Mouse (Mus musculus) lung, embryonic 15.5 days (tissue): ENCODE measurements at regions not wholly inside any gene's neighbourhood (a gene's known extent, or its start where the extent isn't known, plus 50 kb on each side); places are given as distances from the start of the nearest gene placed in this dataset.
"Not testable (repeated sequence)": the region's sequence is repeated elsewhere in the genome, so short reads cannot be mapped to it uniquely, and the experiment has no call there.

Source experiments
- ATAC-seq: fragments of 200-750 bp; cut with Nextera tagmentation; 2 replicates; pipeline ENCODE4 v1.8.0; 2017; ENCODE audit warnings: moderate number of reproducible peaks, borderline replicate concordance; ENCODE audit not compliant: low FRiP score, low TSS enrichment; ENCODE audit errors: extremely low read depth
- H3K27ac ChIP-seq: fragments of 300-500 bp; sonication (generic); 2 replicates; pipeline ENCODE4 v1.5.1; 2015; ENCODE audit warnings: moderate library complexity, mild to moderate bottlenecking, inconsistent platforms
- H3K27me3 ChIP-seq: fragments of 300-500 bp; sonication (generic); 2 replicates; pipeline ENCODE4 v1.6.1; 2015; ENCODE audit warnings: inconsistent platforms
- H3K36me3 ChIP-seq: fragments of 300-500 bp; sonication (generic); 2 replicates; pipeline ENCODE4 v1.6.1; 2015; ENCODE audit warnings: inconsistent platforms
- H3K4me1 ChIP-seq: fragments of 300-500 bp; sonication (generic); 2 replicates; pipeline ENCODE4 v1.6.1; 2015; ENCODE audit warnings: inconsistent platforms
- H3K4me2 ChIP-seq: fragments of 300-500 bp; sonication (generic); 2 replicates; pipeline ENCODE4 v1.6.1; 2015; ENCODE audit warnings: inconsistent platforms, mild to moderate bottlenecking, moderate library complexity
- H3K4me3 ChIP-seq: fragments of 300-500 bp; sonication (generic); 2 replicates; pipeline ENCODE4 v1.5.1; 2015; ENCODE audit warnings: mild to moderate bottlenecking, inconsistent platforms
- H3K9ac ChIP-seq: fragments of 300-500 bp; sonication (generic); 2 replicates; pipeline ENCODE4 v1.6.1; 2015; ENCODE audit warnings: inconsistent platforms
- H3K9me3 ChIP-seq: fragments of 300-500 bp; sonication (generic); 2 replicates; pipeline ENCODE4 v1.6.1; 2016; ENCODE audit warnings: inconsistent platforms
- WGBS: fragments of 180-500 bp; shearing (Covaris S2); methylation state at CpG from one replicate; pipeline ENCODE4 v1.1.7; 2015; 5-methylcytosine and 5-hydroxymethylcytosine counted together

GRCm38 (mm10) chr6:14528564-14528963 lies 226.5 kb downstream of the Ppp1r3a start:
- 71% methylated on average over 7 of the region's 7 CpGs for WGBS
- H3K4me1 ChIP-seq: no peaks in the 10 kb centered on the region
- no peak overlapping the region for H3K4me2 ChIP-seq
- H3K27me3 ChIP-seq: no peaks in the 10 kb centered on the region
- no peak overlapping the region for H3K9ac ChIP-seq
- H3K9me3 ChIP-seq: no peaks in the 10 kb centered on the region
- no peak for ATAC-seq
- no peak overlapping the region for H3K27ac ChIP-seq
- H3K4me3 ChIP-seq: no peak overlapping the region
- H3K36me3 ChIP-seq: no peaks in the 10 kb centered on the region

GRCm38 (mm10) chr6:14522742-14523141 lies 232.3 kb downstream of the Ppp1r3a start:
- no peak overlapping the region for H3K4me3 ChIP-seq
- H3K9ac ChIP-seq: no peak overlapping the region
- H3K27me3 ChIP-seq: no peaks in the 10 kb centered on the region
- WGBS: 26% methylated on average over 2 of the region's 2 CpGs
- ATAC-seq: no peak
- no peaks in the 10 kb centered on the region for H3K9me3 ChIP-seq
- no peak overlapping the region for H3K4me2 ChIP-seq
- no peak overlapping the region for H3K27ac ChIP-seq
- no peaks in the 10 kb centered on the region for H3K4me1 ChIP-seq
- no peaks in the 10 kb centered on the region for H3K36me3 ChIP-seq

- H3K27me3 ChIP-seq: no peaks in the 10 kb centered on the region
- 85% methylated on average over 1 of the region's 1 CpGs for WGBS
- no peak for ATAC-seq
Measured at GRCm38 (mm10) chr6:14521321-14521720, 233.8 kb downstream of the Ppp1r3a start.

GRCm38 (mm10) chr6:14504171-14504570 lies 250.9 kb downstream of the Ppp1r3a start:
- no peaks in the 10 kb centered on the region for H3K4me1 ChIP-seq
- H3K9me3 ChIP-seq: no peaks in the 10 kb centered on the region
- H3K27ac ChIP-seq: no peak overlapping the region
- H3K4me3 ChIP-seq: no peak overlapping the region
- no peak overlapping the region for H3K4me2 ChIP-seq
- no peak; the same call in 1 of the 2 replicates for ATAC-seq
- no peak overlapping the region for H3K9ac ChIP-seq
- 20% methylated on average over 1 of the region's 1 CpGs for WGBS
- no peaks in the 10 kb centered on the region for H3K27me3 ChIP-seq
- H3K36me3 ChIP-seq: no peaks in the 10 kb centered on the region

More at GRCm38 (mm10) chr6:14521321-14521720, 233.8 kb downstream of the Ppp1r3a start:
- H3K4me3 ChIP-seq: no peak overlapping the region
- H3K27ac ChIP-seq: no peak overlapping the region
- no peaks in the 10 kb centered on the region for H3K36me3 ChIP-seq
- no peak overlapping the region for H3K4me2 ChIP-seq
- no peaks in the 10 kb centered on the region for H3K4me1 ChIP-seq
- H3K9ac ChIP-seq: no peak overlapping the region
- H3K9me3 ChIP-seq: no peaks in the 10 kb centered on the region; the same call in 1 of the 2 replicates

GRCm38 (mm10) chr6:14500663-14501062 lies 254.4 kb downstream of the Ppp1r3a start:
- Histone ChIP-seq H3K36me3 (no peaks in the 10 kb centered on the region), H3K4me2 (no peak overlapping the region), H3K4me3 (no peak overlapping the region), H3K27me3 (no peaks in the 10 kb centered on the region), H3K9me3 (no peaks in the 10 kb centered on the region), H3K27ac (no peak overlapping the region), H3K4me1 (no peaks in the 10 kb centered on the region), H3K9ac (no peak overlapping the region)
- no peak for ATAC-seq
- WGBS: 86% methylated on average over 2 of the region's 2 CpGs

GRCm38 (mm10) chr6:14499882-14500281 lies 255.2 kb downstream of the Ppp1r3a start:
- 60% methylated on average over 1 of the region's 1 CpGs for WGBS
- not testable (repeated sequence) for H3K9me3 ChIP-seq, H3K4me3 ChIP-seq, H3K4me1 ChIP-seq, H3K27me3 ChIP-seq, ATAC-seq, H3K36me3 ChIP-seq, H3K9ac ChIP-seq, H3K27ac ChIP-seq, H3K4me2 ChIP-seq

GRCm38 (mm10) chr6:14486642-14487041 lies 268.4 kb downstream of the Ppp1r3a start:
- H3K4me1 ChIP-seq, H3K9ac ChIP-seq, H3K4me3 ChIP-seq, H3K36me3 ChIP-seq, H3K27ac ChIP-seq, H3K27me3 ChIP-seq, H3K9me3 ChIP-seq, ATAC-seq, H3K4me2 ChIP-seq: not testable (repeated sequence)
- 79% methylated on average over 3 of the region's 3 CpGs for WGBS

GRCm38 (mm10) chr6:14456394-14456793 lies 298.7 kb downstream of the Ppp1r3a start:
- no peak for ATAC-seq
- no peak overlapping the region for H3K4me3 ChIP-seq
- 60% methylated on average over 1 of the region's 1 CpGs for WGBS

GRCm38 (mm10) chr6:14453321-14453720 lies 301.8 kb downstream of the Ppp1r3a start:
- H3K4me3 ChIP-seq, H3K27me3 ChIP-seq, H3K4me1 ChIP-seq, H3K27ac ChIP-seq, ATAC-seq, H3K9ac ChIP-seq, H3K4me2 ChIP-seq, H3K36me3 ChIP-seq, H3K9me3 ChIP-seq: not testable (repeated sequence)
- WGBS: 75% methylated on average over 3 of the region's 3 CpGs

More at GRCm38 (mm10) chr6:14456394-14456793, 298.7 kb downstream of the Ppp1r3a start:
- Histone ChIP-seq H3K4me1 (no peaks in the 10 kb centered on the region), H3K9me3 (no peaks in the 10 kb centered on the region), H3K9ac (no peak overlapping the region), H3K4me2 (no peak overlapping the region), H3K27me3 (no peaks in the 10 kb centered on the region), H3K27ac (no peak overlapping the region), H3K36me3 (no peaks in the 10 kb centered on the region)

GRCm38 (mm10) chr6:14431751-14432150 lies 323.3 kb downstream of the Ppp1r3a start:
- 67% methylated on average over 1 of the region's 1 CpGs for WGBS

GRCm38 (mm10) chr6:14409772-14410171 lies 345.3 kb downstream of the Ppp1r3a start:
- 43% methylated on average over 4 of the region's 4 CpGs for WGBS
- Histone ChIP-seq H3K4me3 (no peak overlapping the region), H3K27ac (no peak overlapping the region), H3K9ac (no peak overlapping the region), H3K36me3 (no peaks in the 10 kb centered on the region), H3K9me3 (no peaks in the 10 kb centered on the region), H3K4me2 (no peak overlapping the region), H3K4me1 (no peaks in the 10 kb centered on the region), H3K27me3 (no peaks in the 10 kb centered on the region)
- no peak for ATAC-seq

More at GRCm38 (mm10) chr6:14431751-14432150, 323.3 kb downstream of the Ppp1r3a start:
- no peaks in the 10 kb centered on the region for H3K36me3 ChIP-seq
- ATAC-seq: no peak
- H3K4me3 ChIP-seq: no peak overlapping the region
- no peak overlapping the region for H3K9ac ChIP-seq
- H3K9me3 ChIP-seq: no peaks in the 10 kb centered on the region
- H3K27me3 ChIP-seq: no peaks in the 10 kb centered on the region
- H3K4me1 ChIP-seq: no peaks in the 10 kb centered on the region
- H3K27ac ChIP-seq: no peak overlapping the region
- no peak overlapping the region for H3K4me2 ChIP-seq

- no peak overlapping the region for H3K9ac ChIP-seq
- WGBS: 77% methylated on average over 1 of the region's 1 CpGs
- no peaks in the 10 kb centered on the region for H3K36me3 ChIP-seq
- no peak overlapping the region for H3K4me2 ChIP-seq
- H3K4me3 ChIP-seq: no peak overlapping the region
- no peak overlapping the region for H3K27ac ChIP-seq
- no peaks in the 10 kb centered on the region for H3K27me3 ChIP-seq
- H3K4me1 ChIP-seq: no peaks in the 10 kb centered on the region
- no peaks in the 10 kb centered on the region for H3K9me3 ChIP-seq
- ATAC-seq: no peak
Measured at GRCm38 (mm10) chr6:14407754-14408153, 347.3 kb downstream of the Ppp1r3a start.

GRCm38 (mm10) chr6:14358280-14358679 lies 396.8 kb downstream of the Ppp1r3a start:
- no peak overlapping the region for H3K4me3 ChIP-seq
- no peaks in the 10 kb centered on the region for H3K27me3 ChIP-seq
- no peak overlapping the region for H3K9ac ChIP-seq
- H3K9me3 ChIP-seq: no peaks in the 10 kb centered on the region
- no peak overlapping the region for H3K4me2 ChIP-seq
- ATAC-seq: no peak
- 42% methylated on average over 5 of the region's 5 CpGs for WGBS
- no peak overlapping the region for H3K27ac ChIP-seq
- H3K36me3 ChIP-seq: no peaks in the 10 kb centered on the region
- no peaks in the 10 kb centered on the region for H3K4me1 ChIP-seq
